Mouse (Mus musculus) adrenal gland, adult 2 months (tissue): ENCODE measurements at regions not wholly inside any gene's neighbourhood (a gene's known extent, or its start where the extent isn't known, plus 50 kb on each side); places are given as distances from the start of the nearest gene placed in this dataset.

Experiments
- DNase-seq: peaks from one replicate; pipeline ENCODE4 v3.0.0; 2021

DNA sequence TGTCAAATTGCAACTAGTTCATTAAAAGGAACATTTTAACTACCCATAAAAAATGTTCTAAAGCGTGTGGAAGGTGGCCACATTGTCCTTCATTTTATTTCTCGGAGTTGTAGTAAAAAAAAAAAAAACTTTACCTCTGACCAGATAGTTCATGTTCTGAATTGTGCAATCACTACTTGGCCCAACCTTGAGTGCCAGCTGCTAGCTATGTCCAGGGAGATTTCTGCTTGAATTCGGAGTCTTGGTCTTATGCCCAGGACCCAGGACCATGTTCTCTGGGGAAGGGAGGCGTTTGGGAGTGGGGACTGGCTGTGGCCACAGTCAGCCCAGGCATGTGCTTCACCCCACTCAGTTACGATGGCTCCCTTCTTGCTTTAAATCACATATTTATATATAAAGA is 54.9 kb upstream of the Atp1b3 start:
- peak; percentile 55 for DNase-seq

DNA sequence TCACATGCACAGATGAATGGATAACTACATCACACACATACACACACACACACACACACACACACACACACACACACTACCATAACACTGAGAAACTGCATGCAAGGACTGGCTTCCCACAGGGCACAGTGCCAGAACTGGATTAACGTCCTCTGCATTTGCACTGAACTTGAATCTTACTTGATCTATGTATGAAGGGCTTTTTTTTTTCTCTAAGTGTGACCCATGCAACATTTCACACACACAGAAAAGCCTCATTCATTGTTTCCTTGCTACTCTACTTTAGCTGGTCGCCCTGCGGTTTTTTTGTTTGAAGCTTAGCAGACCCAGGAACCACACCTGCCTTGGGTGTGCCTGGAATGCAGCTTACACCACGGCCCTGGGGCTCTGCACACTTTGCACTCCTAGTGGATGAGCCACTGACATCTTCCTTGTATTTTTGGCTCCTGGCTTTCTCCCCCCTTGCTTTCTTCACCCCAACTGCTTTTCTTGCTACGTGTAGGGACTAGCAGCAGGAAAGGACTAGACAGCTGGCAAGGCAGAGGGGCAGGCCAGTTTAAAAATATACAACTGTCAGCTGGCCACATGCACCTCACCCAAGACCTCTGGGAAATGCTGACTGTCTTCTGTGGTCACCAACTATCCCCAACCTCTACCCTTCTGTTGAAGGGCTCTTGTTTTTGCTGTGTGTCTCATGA is 51.8 kb upstream of the Atp1b3 start:
- DNase-seq = no peak
